Mouse (Mus musculus): ENCODE measurements around the gene Olfr95. TPM values are rescaled to one million over a fixed set of nuclear protein-coding genes. Genes with fewer than 3 reads are reported as not detected.

The Olfr95 gene
- not detected for polyA plus RNA-seq (2014; fragmentation: Illumina TruSeq; extraction: RNeasy Lipid Tissue Mini Kit (QIAGEN cat#74804); ENCODE audit: low read depth, low replicate concordance)

GRCm38 (mm10) chr17:37213018-37213417 lies at the start of gene Olfr95:
Gene Olfr95, minus strand, starts transcription at chr17:37213118.

GRCm38 (mm10) chr17:37237230-37237629 lies 24.3 kb upstream of the Olfr95 start, which contains the start of gene Olfr97:
Gene Olfr97, minus strand, starts transcription at chr17:37237330.

GRCm38 (mm10) chr17:37219846-37220245 lies 6.9 kb upstream of the Olfr95 start, which contains the start of gene Olfr96:
Gene Olfr96, plus strand, starts transcription at chr17:37220146.

GRCm38 (mm10) chr17:37200894-37201293 lies 12.0 kb downstream of the Olfr95 start, which contains the start of gene Olfr94:
Gene Olfr94, minus strand, starts transcription at chr17:37200994.

DNA sequence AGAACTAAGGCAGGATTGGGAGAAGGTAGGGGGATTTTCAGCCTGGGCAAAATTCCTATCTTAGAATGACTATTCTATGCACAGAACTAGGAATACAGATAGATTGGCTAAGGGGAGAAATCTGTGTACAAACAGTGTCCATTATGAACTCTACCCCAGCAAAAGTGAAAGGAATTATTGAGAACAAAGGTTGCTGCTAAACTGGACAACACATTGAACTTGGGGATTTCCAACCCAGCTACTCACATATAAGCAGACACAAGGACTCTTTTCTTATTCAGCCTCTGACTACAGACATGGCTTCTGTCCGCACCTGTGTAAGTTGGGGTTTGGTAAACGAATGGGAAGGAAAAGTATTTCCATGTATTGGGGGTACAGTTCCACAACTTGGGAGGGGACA lies 19.3 kb downstream of the Olfr95 start, which contains the start of gene Ubd:
TSS of gene Ubd (plus strand) at position 237 of the 400 bp plus-strand sequence.

DNA sequence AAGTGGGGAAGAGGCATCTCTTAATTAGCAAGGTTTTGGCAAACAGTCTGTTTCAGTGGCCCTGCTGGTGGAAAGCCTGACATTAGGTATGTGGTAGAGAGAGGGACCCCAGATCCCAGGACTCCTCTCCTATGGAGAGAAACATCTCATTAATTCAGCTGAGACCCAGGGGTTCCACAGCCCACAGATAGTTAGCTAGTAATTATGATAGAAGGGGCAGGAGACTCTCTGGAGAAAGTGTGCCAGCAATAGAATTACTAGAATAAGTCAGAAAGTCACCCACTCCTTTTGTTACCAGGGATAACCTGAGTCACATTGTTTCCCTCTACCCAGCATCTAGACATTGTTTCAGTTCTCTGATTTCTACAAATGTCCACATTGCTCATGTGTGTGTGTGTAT lies 51.5 kb downstream of the Olfr95 start, which contains the start of gene Olfr93:
TSS of gene Olfr93 (minus strand) at position 101 of the 400 bp plus-strand sequence.

Other genes with a start within 250 kb of the Olfr95 start
- 1.2 TPM for gene 2410137M14Rik, start 231.9 kb downstream of the Olfr95 start, polyA plus RNA-seq (2014; fragmentation: Illumina TruSeq; extraction: RNeasy Lipid Tissue Mini Kit (QIAGEN cat#74804); ENCODE audit: low read depth, low replicate concordance)
- gene H2-M5, start 223.6 kb downstream of the Olfr95 start, polyA plus RNA-seq (2014; fragmentation: Illumina TruSeq; extraction: RNeasy Lipid Tissue Mini Kit (QIAGEN cat#74804); ENCODE audit: low read depth, low replicate concordance) = 0.55 TPM
- 3.7 TPM for gene Zfp57, start 212.0 kb downstream of the Olfr95 start, polyA plus RNA-seq (2014; fragmentation: Illumina TruSeq; extraction: RNeasy Lipid Tissue Mini Kit (QIAGEN cat#74804); ENCODE audit: low read depth, low replicate concordance)
- gene Mog, start 189.7 kb downstream of the Olfr95 start, polyA plus RNA-seq (2014; fragmentation: Illumina TruSeq; extraction: RNeasy Lipid Tissue Mini Kit (QIAGEN cat#74804); ENCODE audit: low read depth, low replicate concordance) = not detected
- gene Gabbr1, start 167.2 kb downstream of the Olfr95 start, polyA plus RNA-seq (2014; fragmentation: Illumina TruSeq; extraction: RNeasy Lipid Tissue Mini Kit (QIAGEN cat#74804); ENCODE audit: low read depth, low replicate concordance) = 13.1 TPM
- gene Olfr90, start 124.6 kb downstream of the Olfr95 start, polyA plus RNA-seq (2014; fragmentation: Illumina TruSeq; extraction: RNeasy Lipid Tissue Mini Kit (QIAGEN cat#74804); ENCODE audit: low read depth, low replicate concordance) = not detected
- gene Olfr91, start 114.8 kb downstream of the Olfr95 start, polyA plus RNA-seq (2014; fragmentation: Illumina TruSeq; extraction: RNeasy Lipid Tissue Mini Kit (QIAGEN cat#74804); ENCODE audit: low read depth, low replicate concordance) = not detected
- gene Olfr92, start 93.0 kb downstream of the Olfr95 start, polyA plus RNA-seq (2014; fragmentation: Illumina TruSeq; extraction: RNeasy Lipid Tissue Mini Kit (QIAGEN cat#74804); ENCODE audit: low read depth, low replicate concordance) = not detected
- gene Olfr93, start 51.6 kb downstream of the Olfr95 start, polyA plus RNA-seq (2014; fragmentation: Illumina TruSeq; extraction: RNeasy Lipid Tissue Mini Kit (QIAGEN cat#74804); ENCODE audit: low read depth, low replicate concordance) = not detected
- gene Ubd, start 19.2 kb downstream of the Olfr95 start, polyA plus RNA-seq (2014; fragmentation: Illumina TruSeq; extraction: RNeasy Lipid Tissue Mini Kit (QIAGEN cat#74804); ENCODE audit: low read depth, low replicate concordance) = not detected
- gene Olfr94, start 12.1 kb downstream of the Olfr95 start, polyA plus RNA-seq (2014; fragmentation: Illumina TruSeq; extraction: RNeasy Lipid Tissue Mini Kit (QIAGEN cat#74804); ENCODE audit: low read depth, low replicate concordance) = not detected
- not detected for gene Olfr96, start 7.0 kb upstream of the Olfr95 start, polyA plus RNA-seq (2014; fragmentation: Illumina TruSeq; extraction: RNeasy Lipid Tissue Mini Kit (QIAGEN cat#74804); ENCODE audit: low read depth, low replicate concordance)
- gene Olfr97, start 24.2 kb upstream of the Olfr95 start, polyA plus RNA-seq (2014; fragmentation: Illumina TruSeq; extraction: RNeasy Lipid Tissue Mini Kit (QIAGEN cat#74804); ENCODE audit: low read depth, low replicate concordance) = not detected
- not detected for gene Olfr98, start 50.6 kb upstream of the Olfr95 start, polyA plus RNA-seq (2014; fragmentation: Illumina TruSeq; extraction: RNeasy Lipid Tissue Mini Kit (QIAGEN cat#74804); ENCODE audit: low read depth, low replicate concordance)
- gene H2-M3, start 57.1 kb upstream of the Olfr95 start, polyA plus RNA-seq (2014; fragmentation: Illumina TruSeq; extraction: RNeasy Lipid Tissue Mini Kit (QIAGEN cat#74804); ENCODE audit: low read depth, low replicate concordance) = 6.0 TPM
- gene Olfr99, start 70.3 kb upstream of the Olfr95 start, polyA plus RNA-seq (2014; fragmentation: Illumina TruSeq; extraction: RNeasy Lipid Tissue Mini Kit (QIAGEN cat#74804); ENCODE audit: low read depth, low replicate concordance) = not detected
- gene Olfr101, start 91.2 kb upstream of the Olfr95 start, polyA plus RNA-seq (2014; fragmentation: Illumina TruSeq; extraction: RNeasy Lipid Tissue Mini Kit (QIAGEN cat#74804); ENCODE audit: low read depth, low replicate concordance) = not detected
- not detected for gene Olfr102, start 103.9 kb upstream of the Olfr95 start, polyA plus RNA-seq (2014; fragmentation: Illumina TruSeq; extraction: RNeasy Lipid Tissue Mini Kit (QIAGEN cat#74804); ENCODE audit: low read depth, low replicate concordance)
- gene Olfr103, start 126.6 kb upstream of the Olfr95 start, polyA plus RNA-seq (2014; fragmentation: Illumina TruSeq; extraction: RNeasy Lipid Tissue Mini Kit (QIAGEN cat#74804); ENCODE audit: low read depth, low replicate concordance) = not detected
- gene Olfr104-ps, start 146.5 kb upstream of the Olfr95 start, polyA plus RNA-seq (2014; fragmentation: Illumina TruSeq; extraction: RNeasy Lipid Tissue Mini Kit (QIAGEN cat#74804); ENCODE audit: low read depth, low replicate concordance) = not detected
- not detected for gene Olfr105-ps, start 165.9 kb upstream of the Olfr95 start, polyA plus RNA-seq (2014; fragmentation: Illumina TruSeq; extraction: RNeasy Lipid Tissue Mini Kit (QIAGEN cat#74804); ENCODE audit: low read depth, low replicate concordance)
- not detected for gene Olfr106-ps, start 177.3 kb upstream of the Olfr95 start, polyA plus RNA-seq (2014; fragmentation: Illumina TruSeq; extraction: RNeasy Lipid Tissue Mini Kit (QIAGEN cat#74804); ENCODE audit: low read depth, low replicate concordance)
- gene Olfr107, start 186.1 kb upstream of the Olfr95 start, polyA plus RNA-seq (2014; fragmentation: Illumina TruSeq; extraction: RNeasy Lipid Tissue Mini Kit (QIAGEN cat#74804); ENCODE audit: low read depth, low replicate concordance) = not detected
- gene Olfr108, start 232.4 kb upstream of the Olfr95 start, polyA plus RNA-seq (2014; fragmentation: Illumina TruSeq; extraction: RNeasy Lipid Tissue Mini Kit (QIAGEN cat#74804); ENCODE audit: low read depth, low replicate concordance) = not detected
- not detected for gene Olfr109, start 245.8 kb upstream of the Olfr95 start, polyA plus RNA-seq (2014; fragmentation: Illumina TruSeq; extraction: RNeasy Lipid Tissue Mini Kit (QIAGEN cat#74804); ENCODE audit: low read depth, low replicate concordance)

Measured in heart, adult 10 weeks (tissue).